Comparison of ENCODE assay signal across 23 mouse cellular contexts in genomic region chr3:142929906-142930305, GRCm38 (mm10). TPM values are rescaled to one million over a fixed set of nuclear protein-coding genes. Genes with fewer than 3 reads are reported as not detected.
A peak's percentile ranks its signal among the peaks of the same experiment; 100 is the strongest.
DNase-seq lines count a peak whose midpoint lies in the region; ATAC-seq and TF ChIP-seq lines count a peak whose summit lies in the region.
"Had no signal": no experiment of that assay in that cellular context is flagged by ENCODE, and none has a peak within 500 bp of the region (broad histone marks: within the 10 kb centered on the region; RNA-seq: fewer than 3 reads in every experiment).

No protein-coding gene starts in this region.

- H3K4me2 ChIP-seq in intestine, embryonic 15.5 days (replicated peaks) = no peak overlapping the region
- H3K4me2 ChIP-seq: embryonic facial prominence, embryonic 13.5 days; embryonic facial prominence, embryonic 15.5 days; forebrain, embryonic 12.5 days had no signal

- DNase-seq in ES-CJ7 (ENCODE audit: low read depth, low spot score) = peak; percentile 88
- DNase-seq in ES-E14 (ENCODE audit: low read depth, low spot score) = peak; percentile 60
- peak; percentile 28 for DNase-seq in WW6 (ENCODE audit: low read depth, low spot score)
- no peak for DNase-seq in spleen, adult 12 weeks (ENCODE audit: low spot score)
- no peak for DNase-seq in left cerebral cortex, adult 9 months (ENCODE audit: low spot score in 2 of 2)
- DNase-seq: adrenal gland, adult 8-10 months; adrenal gland, postnatal 14 days; adrenal gland, postnatal 36 days; cerebellum, adult 11-12 months; cerebellum, adult 2 months; cerebellum, adult 9-10 months; cerebellum, postnatal 14 days; cerebellum, postnatal 36 days; embryo, embryonic 11 days had no signal

- H3K9ac ChIP-seq in ES-E14 (ENCODE audit: insufficient read depth, low read depth, low read length, poor library complexity, severe bottlenecking) = no peak overlapping the region
- no peak overlapping the region for H3K9ac ChIP-seq in intestine, embryonic 15.5 days
- H3K9ac ChIP-seq: embryonic facial prominence, embryonic 13.5 days; embryonic facial prominence, embryonic 15.5 days; forebrain, embryonic 12.5 days had no signal

- H3K9me3 ChIP-seq in ES-E14 (ENCODE audit: control insufficient read depth, insufficient read depth, low read depth, low read length) = no peaks in the 10 kb centered on the region
- H3K9me3 ChIP-seq in intestine, embryonic 15.5 days = no peaks in the 10 kb centered on the region
- H3K9me3 ChIP-seq: embryonic facial prominence, embryonic 13.5 days; embryonic facial prominence, embryonic 15.5 days; forebrain, embryonic 10.5 days; forebrain, embryonic 12.5 days had no signal

- WGBS in intestine, embryonic 15.5 days = 72% methylated on average over 2 of the region's 2 CpGs

- ATAC-seq in intestine, embryonic 15.5 days = no peak
- ATAC-seq: activated CD4-positive, CD25-positive, alpha-beta regulatory T cell, adult 4 months; forebrain, embryonic 14.5 days; forebrain, embryonic 16.5 days had no signal

- no peak overlapping the region for H3K4me3 ChIP-seq in ES-E14 (ENCODE audit: insufficient read depth in 1 of 2, low read depth in 1 of 2, low read length in 2 of 2, poor library complexity in 1 of 2, severe bottlenecking in 1 of 2)
- no peak overlapping the region for H3K4me3 ChIP-seq in intestine, embryonic 15.5 days (replicated peaks)
- H3K4me3 ChIP-seq: embryonic facial prominence, embryonic 13.5 days; embryonic facial prominence, embryonic 15.5 days; erythroblast, embryonic 14.5 days; forebrain, embryonic 10.5 days; forebrain, embryonic 12.5 days had no signal

- no peaks in the 10 kb centered on the region for H3K27me3 ChIP-seq in intestine, embryonic 15.5 days (replicated peaks)
- H3K27me3 ChIP-seq: embryonic facial prominence, embryonic 13.5 days; embryonic facial prominence, embryonic 15.5 days; forebrain, embryonic 12.5 days had no signal

- H3K4me1 ChIP-seq in ES-E14 (ENCODE audit: control insufficient read depth in 2 of 2, insufficient read depth in 2 of 2, low read length in 2 of 2, poor library complexity in 1 of 2) = no peaks in the 10 kb centered on the region; a peak in 1 of 4 replicates
- no peaks in the 10 kb centered on the region for H3K4me1 ChIP-seq in intestine, embryonic 15.5 days (replicated peaks)
- H3K4me1 ChIP-seq: embryonic facial prominence, embryonic 13.5 days; embryonic facial prominence, embryonic 15.5 days; forebrain, embryonic 10.5 days; forebrain, embryonic 12.5 days had no signal

- in situ Hi-C loops in ES-E14 (cut with MboI; ENCODE audit: low sequenced_read_pairs in 2 of 2, unreplicated experiment in 2 of 2) = no loop called here

- no peak overlapping the region for H3K27ac ChIP-seq in ES-E14 (ENCODE audit: insufficient read depth, low read depth, low read length, poor library complexity, severe bottlenecking)
- H3K27ac ChIP-seq in intestine, embryonic 15.5 days = no peak overlapping the region
- H3K27ac ChIP-seq: embryonic facial prominence, embryonic 13.5 days; embryonic facial prominence, embryonic 15.5 days; forebrain, embryonic 10.5 days; forebrain, embryonic 12.5 days had no signal

- no peaks in the 10 kb centered on the region for H3K36me3 ChIP-seq in ES-E14 (ENCODE audit: control insufficient read depth, insufficient read depth, low read length, poor library complexity, severe bottlenecking)
- H3K36me3 ChIP-seq in intestine, embryonic 15.5 days = no peaks in the 10 kb centered on the region
- H3K36me3 ChIP-seq: embryonic facial prominence, embryonic 13.5 days; embryonic facial prominence, embryonic 15.5 days; forebrain, embryonic 10.5 days; forebrain, embryonic 12.5 days had no signal

TF ChIP-seq in ES-E14, 5 proteins besides CTCF, POLR2A, EP300 and RAD21:
- no peak for TF ChIP-seq MAFK (IDR thresholded peaks at IDR 0.05; ENCODE audit: insufficient read depth, low read depth, low read length)
- no peak for TF ChIP-seq ZC3H11A (IDR thresholded peaks at IDR 0.05; ENCODE audit: borderline replicate concordance, low read depth, low read length)
- no peak for TF ChIP-seq HCFC1 (IDR thresholded peaks at IDR 0.05; ENCODE audit: borderline replicate concordance, insufficient read depth, low read length)
- no peak for TF ChIP-seq ZNF384 (IDR thresholded peaks at IDR 0.05; ENCODE audit: low read depth, low read length)

RNA-seq across cellular contexts. Expression of gene Pkn2, which starts 48.1 kb away (rescaled TPM):
- 119 and 152 TPM in 2 replicates for total RNA-seq in ES-E14 (2012; rRNA removed)
- polyA plus RNA-seq in intestine, embryonic 15.5 days (2015; fragmentation: Nextera tagmentation; extraction: Ambion mirVana) = 39.8 and 47.4 TPM in 2 replicates

Comparison
In these comparisons a context has a peak if more than half of its experiments do, and no peak if none do; other contexts are left out.
1. DNase-seq: peak in ES-CJ7 (single experiment), ES-E14 (single experiment) and WW6 (single experiment); none in spleen, adult 12 weeks (single experiment) and left cerebral cortex, adult 9 months (0 of 2).